Mouse (Mus musculus) 3T3-L1 (cell line): ENCODE measurements around the gene Dennd4a.
"Not testable (repeated sequence)": the region's sequence is repeated elsewhere in the genome, so short reads cannot be mapped to it uniquely, and the experiment has no call there.

Experiments
- DNase-seq: peaks from one replicate; pipeline ENCODE4 v3.0.0-alpha.2; 2015; ENCODE audit warnings: low read depth, low spot score

The Dennd4a gene

DNA sequence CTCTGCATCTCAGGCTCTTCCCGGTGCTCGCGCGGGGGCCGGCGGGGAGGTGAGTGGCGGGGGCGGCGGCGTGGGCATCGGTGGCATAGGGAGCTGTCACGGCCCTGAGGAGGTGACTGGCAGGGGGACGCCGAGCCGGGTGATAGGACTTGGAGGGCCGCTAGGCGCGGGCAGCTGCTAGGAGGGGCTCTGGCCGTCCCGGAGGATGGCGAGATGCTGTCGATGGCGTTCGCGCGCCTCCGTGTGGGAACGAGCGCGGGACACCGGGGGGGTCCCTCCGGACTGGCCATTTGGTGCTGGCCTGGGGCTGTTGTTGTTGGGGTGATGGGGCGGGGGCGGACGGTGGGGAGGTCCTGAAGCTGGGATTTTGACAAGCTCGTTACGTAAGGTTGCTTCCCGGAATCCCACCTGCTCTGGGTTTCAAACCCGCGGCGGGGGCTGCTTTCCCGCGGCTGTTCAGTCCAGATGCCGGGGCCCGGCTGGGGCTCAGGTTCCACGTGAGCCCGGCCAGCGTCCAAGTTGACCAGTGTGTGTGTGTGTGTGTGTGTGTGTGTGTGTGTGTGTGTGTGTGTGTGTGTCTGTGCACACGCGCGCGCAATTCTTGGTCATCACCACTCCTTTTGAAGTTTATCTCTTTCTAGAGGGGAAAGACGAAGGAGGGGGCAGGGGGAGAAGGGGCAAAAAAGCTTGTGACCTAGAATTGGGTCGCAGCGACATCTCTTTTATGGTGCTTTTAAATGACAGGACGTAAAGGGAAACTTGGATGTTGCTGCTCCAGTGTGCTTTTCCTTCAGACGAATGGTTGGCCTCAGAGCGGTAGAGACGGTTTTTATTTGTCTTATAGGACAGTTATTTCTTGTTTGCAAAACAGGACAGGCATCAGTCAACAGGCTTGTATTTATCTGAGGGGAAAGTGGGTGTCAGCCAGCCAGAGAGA, 666 bp downstream of the Dennd4a start:
- peak; percentile 47 for DNase-seq

- no peak for DNase-seq
These were observed 1.3 kb downstream of the Dennd4a start for GRCm38 (mm10) chr9:64812475-64812860.

DNA sequence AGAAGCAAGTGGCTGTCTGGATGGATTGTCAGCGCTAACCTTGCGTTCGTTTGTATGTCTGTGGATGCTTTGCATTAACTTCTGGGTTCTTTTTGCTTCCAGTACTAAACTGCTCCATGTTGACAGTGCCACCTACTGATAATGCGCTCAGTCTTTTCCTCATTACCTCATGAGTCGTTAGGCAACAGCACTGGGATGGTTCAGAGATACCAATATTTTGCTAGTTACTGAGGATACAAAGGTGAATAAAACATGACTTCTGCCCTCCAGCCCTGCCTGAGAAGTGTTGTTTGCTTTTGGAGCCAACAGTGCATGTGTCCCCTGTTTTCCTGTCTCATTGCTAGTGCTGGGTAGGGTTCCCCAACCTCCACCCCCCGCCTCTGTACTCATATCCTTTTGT, 3.1 kb downstream of the Dennd4a start:
- DNase-seq: no peak

DNA sequence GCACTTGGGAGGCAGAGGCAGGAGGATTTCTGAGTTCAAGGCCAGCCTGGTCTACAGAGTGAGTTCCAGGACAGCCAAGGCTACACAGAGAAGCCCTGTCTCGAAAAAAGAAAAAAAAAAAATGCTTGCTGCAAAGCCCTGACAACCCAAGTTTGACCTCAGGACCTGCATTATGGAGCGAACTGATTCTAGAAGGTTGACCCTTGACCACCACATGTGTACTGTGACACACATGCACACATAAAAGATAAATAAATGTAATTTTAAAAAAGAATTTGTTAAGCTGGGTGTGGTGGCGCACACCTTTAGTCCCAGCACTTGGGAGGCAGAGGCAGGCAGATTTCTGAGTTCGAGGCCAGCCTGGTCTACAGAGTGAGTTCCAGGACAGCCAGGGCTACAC, 8.5 kb downstream of the Dennd4a start:
- not testable (repeated sequence) for DNase-seq

DNA sequence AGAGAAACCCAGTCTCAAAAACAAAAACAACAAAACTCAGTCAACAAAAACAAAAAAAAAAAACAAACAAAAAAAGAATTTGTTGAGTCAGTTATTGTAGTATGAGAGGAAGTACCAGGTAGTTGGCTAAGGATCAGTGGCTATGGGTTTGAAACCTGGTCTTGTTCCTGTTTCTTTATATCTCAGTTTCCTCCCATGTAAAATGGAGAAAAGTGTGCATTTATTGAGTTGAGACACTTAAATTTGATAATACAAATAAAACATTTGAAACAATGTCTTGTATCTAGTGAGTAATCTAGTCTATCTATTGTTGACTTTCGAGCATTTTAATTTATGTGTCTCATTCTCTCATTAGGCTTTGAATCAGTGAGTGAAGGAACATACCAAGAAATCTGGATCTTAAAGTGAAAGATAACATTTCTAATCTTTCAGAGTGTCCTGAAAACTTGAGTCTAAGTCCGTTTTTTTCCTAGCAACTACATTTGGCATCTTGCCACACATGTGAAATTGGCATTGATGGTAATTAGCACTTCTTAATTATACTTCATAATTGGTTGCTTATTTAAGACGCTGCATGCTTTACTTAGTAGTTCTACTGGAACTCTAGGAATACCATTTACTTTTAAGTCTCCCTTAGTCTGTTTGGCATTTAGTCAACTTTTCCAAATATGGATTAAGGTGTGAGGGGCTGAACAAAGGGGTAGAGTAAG, 9.1 kb downstream of the Dennd4a start:
- DNase-seq: no peak

GRCm38 (mm10) chr9:64822235-64822634, 11.1 kb downstream of the Dennd4a start:
- no peak for DNase-seq

DNA sequence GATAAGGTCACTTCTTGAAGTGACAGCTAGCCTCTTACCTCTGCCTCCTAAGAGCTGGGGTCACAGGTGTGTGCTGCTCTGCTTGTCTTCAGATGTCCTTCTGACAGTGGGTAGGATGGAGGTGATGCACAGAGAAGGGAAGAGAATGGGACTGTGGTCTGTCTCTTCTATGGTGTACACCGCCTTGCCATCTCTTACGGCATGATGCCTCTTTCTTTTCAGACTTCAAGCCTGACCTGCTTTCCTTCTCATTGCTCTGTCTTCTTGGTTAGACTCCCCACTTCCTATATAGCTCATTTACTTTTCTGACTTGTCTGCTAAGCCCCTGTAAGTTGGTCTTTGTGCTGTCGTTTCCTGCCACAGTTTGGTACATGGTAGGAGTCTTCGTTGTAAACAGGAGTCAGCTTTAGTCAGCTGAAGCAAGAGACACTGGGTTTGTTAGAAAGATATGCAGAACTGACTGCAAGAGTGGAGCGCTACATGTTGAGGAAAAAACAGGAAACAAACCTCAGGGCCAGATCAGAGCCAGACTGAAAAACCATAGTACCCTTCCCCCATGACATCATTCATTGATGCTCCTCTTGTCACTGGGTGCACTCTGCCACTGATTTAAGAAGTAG, 13.4 kb downstream of the Dennd4a start:
- DNase-seq: no peak

GRCm38 (mm10) chr9:64830092-64830618, 19.0 kb downstream of the Dennd4a start:
- no peak for DNase-seq

GRCm38 (mm10) chr9:64830641-64831040, 19.5 kb downstream of the Dennd4a start:
- no peak for DNase-seq

- no peak for DNase-seq
These were observed 20.6 kb downstream of the Dennd4a start for GRCm38 (mm10) chr9:64831760-64832159.

DNA sequence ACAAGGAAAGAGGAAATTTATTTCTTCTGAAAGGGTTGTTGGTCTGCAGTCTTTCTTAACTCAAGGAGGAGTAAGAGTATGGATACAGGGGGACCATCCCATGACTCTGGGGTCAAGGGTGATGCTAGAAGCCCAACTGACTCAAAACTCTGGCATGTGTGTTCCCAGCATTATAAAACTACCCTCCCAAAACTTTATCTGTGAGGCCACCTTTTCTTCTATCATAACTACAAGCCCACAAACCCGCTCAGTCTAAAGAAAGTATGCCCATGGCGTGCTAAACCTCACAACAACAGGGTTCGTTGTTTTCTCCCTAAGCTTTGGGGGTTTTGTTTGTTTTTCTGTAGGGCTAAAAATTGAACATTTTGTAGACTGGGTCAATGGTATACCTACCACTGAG, 23.3 kb downstream of the Dennd4a start:
- no peak for DNase-seq

DNA sequence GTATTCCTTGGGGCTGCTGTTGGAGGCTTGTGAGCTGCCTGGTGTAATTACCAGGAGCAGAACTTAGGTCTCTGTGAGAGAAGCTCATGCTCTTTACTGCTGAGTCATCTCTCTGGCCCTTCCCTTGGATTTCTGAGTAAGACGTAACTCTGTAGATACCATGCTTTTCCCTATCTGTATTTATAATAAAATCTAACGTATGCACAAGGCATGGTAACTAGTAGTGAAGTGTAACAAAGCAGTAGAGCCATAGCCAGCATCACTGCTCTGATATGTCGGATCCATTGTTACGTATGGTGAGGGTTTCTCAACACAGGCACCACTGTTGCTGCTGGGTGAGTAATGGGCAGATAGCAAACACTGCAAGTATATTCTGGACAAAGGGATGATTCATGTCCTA, 34.2 kb downstream of the Dennd4a start:
- peak; percentile 68 for DNase-seq

GRCm38 (mm10) chr9:64849548-64849947, 38.4 kb downstream of the Dennd4a start:
- no peak for DNase-seq

GRCm38 (mm10) chr9:64860083-64860482, 48.9 kb downstream of the Dennd4a start:
- DNase-seq: peak; percentile 50

DNA sequence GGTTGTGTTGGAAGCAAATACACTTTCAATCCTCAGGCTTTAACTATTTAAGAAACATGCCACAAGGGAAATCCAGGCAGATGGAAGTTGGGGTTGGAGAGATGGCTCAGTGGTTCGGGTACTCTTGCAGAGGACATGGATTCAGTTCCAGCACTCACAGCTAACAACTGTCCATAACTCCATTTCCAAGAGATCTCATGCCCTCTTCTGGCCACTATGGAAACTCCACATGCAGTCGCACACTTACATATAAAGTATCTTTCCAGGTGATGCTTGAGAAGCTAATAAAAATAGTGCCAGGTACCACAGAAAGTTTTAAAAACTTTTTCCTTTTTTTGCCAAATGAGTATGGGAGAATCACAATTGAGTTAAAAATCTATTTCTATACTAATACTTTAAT, 51.5 kb downstream of the Dennd4a start:
- DNase-seq: peak; percentile 28

- no peak for DNase-seq
These were observed 74.9 kb downstream of the Dennd4a start for GRCm38 (mm10) chr9:64886008-64886407.

DNA sequence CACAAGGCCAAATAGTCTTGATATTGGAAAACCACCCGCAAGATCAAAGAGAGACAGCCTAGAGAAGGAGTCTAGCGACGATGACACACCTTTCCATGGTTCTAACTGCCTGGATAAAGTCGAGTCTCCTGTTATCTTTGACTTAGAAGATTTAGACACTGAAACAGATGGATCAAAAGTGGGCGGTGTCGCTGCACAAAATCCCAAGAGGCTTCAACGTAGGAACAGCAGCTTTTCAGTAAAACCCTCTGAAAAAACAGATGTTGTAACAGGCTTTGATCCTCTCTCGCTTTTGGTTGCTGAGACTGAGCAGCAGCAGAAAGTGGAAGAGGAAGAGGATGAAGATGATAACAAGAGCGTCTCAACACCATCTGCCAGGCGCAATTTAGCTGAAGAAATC, 85.5 kb downstream of the Dennd4a start:
- no peak for DNase-seq

- DNase-seq: no peak
These were observed 91.7 kb downstream of the Dennd4a start for GRCm38 (mm10) chr9:64902866-64903265.

- peak; percentile 91 for DNase-seq
These were observed 92.2 kb downstream of the Dennd4a start for GRCm38 (mm10) chr9:64903386-64903785.

DNA sequence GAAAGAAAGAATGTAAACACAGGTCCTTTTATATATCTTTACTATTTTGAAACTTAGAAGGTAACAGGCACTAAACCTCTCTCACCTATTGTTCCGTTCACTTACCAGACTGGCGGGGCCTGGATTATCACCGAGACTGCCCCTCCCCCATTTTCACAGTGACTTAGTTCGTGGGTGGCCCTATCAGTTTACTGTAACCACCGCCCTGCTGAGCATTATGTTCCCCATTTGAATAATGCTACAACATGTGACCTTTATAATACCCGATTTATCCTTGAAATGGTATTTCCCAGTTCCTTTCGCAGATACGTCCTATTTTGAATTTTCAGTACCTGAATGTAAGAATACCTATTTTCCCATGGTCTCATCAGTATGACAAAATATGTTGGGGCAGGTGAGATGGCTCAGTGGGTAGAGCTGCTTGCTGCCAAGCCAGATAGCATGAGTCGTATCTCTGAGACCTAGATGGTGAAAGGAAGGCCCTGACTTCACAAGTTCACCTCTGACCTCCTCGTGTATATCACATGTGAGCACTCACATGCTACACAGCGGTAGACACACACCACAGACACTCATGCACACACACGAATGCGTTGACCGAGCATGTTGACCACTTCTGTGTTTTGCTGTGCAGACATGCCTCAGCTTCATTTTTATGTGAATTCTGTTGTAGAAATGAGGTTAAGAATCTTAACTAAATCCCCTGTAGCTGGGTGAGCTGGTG, 93.9 kb downstream of the Dennd4a start:
- DNase-seq: no peak

GRCm38 (mm10) chr9:64907441-64907840, 96.3 kb downstream of the Dennd4a start:
- DNase-seq: no peak
